Mouse (Mus musculus) lung, postnatal 0 days (tissue): ENCODE data around the gene Oard1. TPM values are rescaled to one million over a fixed set of nuclear protein-coding genes. Genes with fewer than 3 reads are reported as not detected.

ENCODE experiments used
- ATAC-seq: fragments of 200-750 bp; cut with Nextera tagmentation; 2 replicates; pipeline ENCODE4 v1.8.0; 2017; ENCODE audit warnings: moderate library complexity
- DNase-seq: peaks from one replicate; pipeline ENCODE4 v3.0.0-alpha.2; 2016; ENCODE audit warnings: low spot score
- H3K27ac ChIP-seq: fragments of 300-500 bp; sonication (generic); 2 replicates; pipeline ENCODE4 v1.5.1; 2014; ENCODE audit warnings: antibody characterized with exemption, mild to moderate bottlenecking, low read length, mixed read lengths
- H3K27me3 ChIP-seq: fragments of 300-500 bp; sonication (generic); replicated peaks from 2 replicates; pipeline ENCODE4 v1.6.1; 2014; ENCODE audit warnings: low read length, mixed read lengths; ENCODE audit not compliant: insufficient read depth
- H3K36me3 ChIP-seq: fragments of 300-500 bp; sonication (generic); 2 replicates; pipeline ENCODE4 v1.6.1; 2014; ENCODE audit warnings: low read length, mixed read lengths; ENCODE audit not compliant: insufficient read depth
- H3K4me1 ChIP-seq: fragments of 300-500 bp; sonication (generic); 2 replicates; pipeline ENCODE4 v1.6.1; 2014; ENCODE audit warnings: antibody characterized with exemption, low read depth, low read length, mixed read lengths; ENCODE audit not compliant: insufficient read depth
- H3K4me2 ChIP-seq: fragments of 300-500 bp; sonication (generic); replicated peaks from 2 replicates; pipeline ENCODE4 v1.6.1; 2014; ENCODE audit warnings: low read depth, mild to moderate bottlenecking, low read length, moderate library complexity, mixed read lengths
- H3K4me3 ChIP-seq: fragments of 300-500 bp; sonication (generic); 2 replicates; pipeline ENCODE4 v1.5.1; 2014; ENCODE audit warnings: low read depth, low read length
- H3K9ac ChIP-seq: fragments of 300-500 bp; sonication (generic); replicated peaks from 2 replicates; pipeline ENCODE4 v1.6.1; 2014; ENCODE audit warnings: low read depth, mild to moderate bottlenecking
- H3K9me3 ChIP-seq: fragments of 300-500 bp; sonication (generic); 2 replicates; pipeline ENCODE4 v1.6.1; 2016; ENCODE audit warnings: low read length, mixed read lengths
- CTCF ChIP-seq: IDR thresholded peaks from 2 replicates; pipeline ENCODE4 v1.5.1; 2016; ENCODE audit warnings: antibody characterized with exemption, mild to moderate bottlenecking
- EP300 ChIP-seq: IDR thresholded peaks from 2 replicates; pipeline ENCODE4 v1.6.1; 2016; ENCODE audit warnings: antibody characterized with exemption, mild to moderate bottlenecking, control low read depth
- WGBS: fragments of 180-500 bp; shearing (Covaris S2); extraction: QIAGEN DNeasy Blood & Tissue Kit; methylation state at CpG from one replicate; pipeline ENCODE4 v1.1.7; 2014; 5-methylcytosine and 5-hydroxymethylcytosine counted together
- polyA plus RNA-seq: library from polyadenylated mRNA; unstranded; fragments of >200 nt; fragmentation: Nextera tagmentation; extraction: Ambion mirVana; gene quantifications from 2 replicates; pipeline ENCODE4 v1.2.1, GENCODE M21; 2015

The Oard1 gene
- polyA plus RNA-seq, 1 experiment from 2014 or later: 43.9 TPM

DNA sequence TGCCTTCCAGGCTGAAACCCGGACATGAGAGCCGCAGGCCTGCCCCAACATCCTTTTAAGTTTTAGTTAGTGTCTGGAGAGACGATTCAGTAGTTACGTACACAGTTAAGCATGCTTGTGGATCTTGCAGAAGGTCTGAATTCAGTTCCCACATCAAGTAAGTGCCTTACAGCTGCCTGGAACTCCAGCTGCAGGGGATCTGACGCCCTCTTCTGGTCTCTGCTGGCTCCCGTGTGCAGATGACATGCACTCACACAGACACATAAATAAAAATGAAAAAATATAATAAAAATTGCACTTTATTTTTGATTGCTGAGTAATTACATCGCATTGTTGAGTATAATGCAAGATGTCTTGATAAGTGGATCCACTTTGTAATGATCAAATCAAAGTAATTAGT is 43.7 kb downstream of the Oard1 start:
- no peak for DNase-seq
- Histone ChIP-seq H3K4me2 (no peak overlapping the region), H3K9ac (no peak overlapping the region), H3K9me3 (no peaks in the 10 kb centered on the region), H3K4me1 (no peaks in the 10 kb centered on the region), H3K27ac (no peak overlapping the region), H3K4me3 (no peak overlapping the region), H3K27me3 (no peaks in the 10 kb centered on the region), H3K36me3 (no peaks in the 10 kb centered on the region)
- no peak for ATAC-seq
- WGBS: 71% methylated on average over 7 of the region's 7 CpGs
- TF ChIP-seq CTCF: peak; percentile 46
- no peak for TF ChIP-seq EP300

DNA sequence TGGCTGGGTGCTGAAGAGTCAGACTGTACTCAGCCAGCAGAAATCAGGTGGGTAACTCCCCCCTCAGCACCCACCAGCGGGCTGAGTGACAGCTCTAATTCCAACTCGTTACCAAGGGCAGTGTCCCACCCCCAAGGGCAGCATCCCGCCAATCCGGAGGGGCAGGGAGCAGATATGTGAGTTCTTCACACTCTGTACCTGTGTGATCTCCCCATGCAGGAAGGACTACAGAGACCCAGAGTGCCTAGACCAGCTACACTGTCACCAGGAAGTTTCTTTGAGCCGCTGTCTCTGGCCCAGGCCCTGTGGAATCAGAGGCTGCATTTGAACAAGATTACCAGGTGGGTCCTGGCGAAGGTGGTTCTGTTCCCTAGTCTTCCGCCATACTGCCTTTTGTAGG is 44.4 kb downstream of the Oard1 start:
- ATAC-seq (no peak), DNase-seq (no peak)
- H3K9me3 ChIP-seq: no peaks in the 10 kb centered on the region
- TF ChIP-seq EP300 (no peak), CTCF (no peak)
- H3K4me2 ChIP-seq: 0 out of 2 replicates have a peak overlapping the region, but pooled peaks have one; percentile 19
- H3K36me3 ChIP-seq: no peaks in the 10 kb centered on the region
- H3K9ac ChIP-seq: no peak overlapping the region
- WGBS: 44% methylated on average over 7 of the region's 7 CpGs
- H3K4me1 ChIP-seq: no peaks in the 10 kb centered on the region
- no peaks in the 10 kb centered on the region for H3K27me3 ChIP-seq
- no peak overlapping the region for H3K4me3 ChIP-seq
- H3K27ac ChIP-seq: no peak overlapping the region

DNA sequence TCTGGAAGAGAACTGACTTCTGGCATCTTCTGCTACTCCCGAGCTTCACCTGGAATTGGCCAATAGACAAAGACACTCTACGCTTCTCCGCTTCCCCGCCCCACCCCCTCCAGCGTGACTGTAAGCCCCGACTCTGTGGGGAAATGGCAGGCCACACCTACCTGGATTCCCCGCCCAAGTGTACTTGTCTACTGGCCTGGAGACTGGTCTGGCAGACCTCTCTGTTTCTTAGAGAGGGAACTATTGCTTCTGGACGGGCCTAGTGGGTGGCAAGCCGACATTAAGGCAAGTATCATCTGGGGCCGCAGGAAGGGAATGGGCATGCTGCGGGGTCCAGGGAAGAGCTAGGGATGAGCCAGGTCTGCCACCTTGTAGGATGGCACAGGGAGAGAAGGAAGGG is 44.9 kb downstream of the Oard1 start, which contains the start of gene Unc5cl:
TSS of gene Unc5cl (plus strand) at position 214 of the 400 bp plus-strand sequence.
- Histone ChIP-seq H3K4me1 (no peaks in the 10 kb centered on the region), H3K9ac (no peak within 1 kb of the TSS), H3K4me3 (no peak within 1 kb of the TSS), H3K27me3 (no peaks in the 10 kb centered on the region), H3K4me2 (0 out of 2 replicates have a peak within 1 kb of the TSS, but pooled peaks have one; percentile 19), H3K36me3 (no peaks in the 10 kb centered on the region), H3K9me3 (no peaks in the 10 kb centered on the region), H3K27ac (no peak within 1 kb of the TSS)
- TF ChIP-seq CTCF: no peak
- ATAC-seq (peak; percentile 65), DNase-seq (peak; percentile 31)
- 46% methylated on average over 11 of the region's 11 CpGs for WGBS

DNA sequence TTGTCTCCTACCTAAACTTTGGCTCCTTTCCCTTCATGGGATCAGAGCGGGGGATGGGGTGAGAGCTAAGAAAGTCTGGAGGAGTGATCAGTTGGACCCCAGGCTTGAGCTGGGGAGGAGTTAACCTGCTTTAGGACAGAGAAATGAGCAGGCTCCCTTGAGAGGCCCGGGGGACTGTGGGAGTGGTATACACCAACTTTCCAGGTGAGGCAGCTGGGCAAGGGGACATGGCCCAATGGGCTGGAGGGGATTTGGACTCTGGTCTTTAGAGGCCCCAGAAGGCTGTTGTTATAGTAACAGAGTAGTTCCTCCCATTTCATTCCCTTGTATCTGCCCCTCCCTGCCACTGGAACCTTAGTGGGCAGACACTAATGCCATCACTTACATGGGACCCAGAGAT is 46.1 kb downstream of the Oard1 start:
- TF ChIP-seq CTCF (no peak), EP300 (no peak)
- no peaks in the 10 kb centered on the region for H3K27me3 ChIP-seq
- no peak for DNase-seq
- H3K9me3 ChIP-seq: no peaks in the 10 kb centered on the region
- no peak overlapping the region for H3K4me2 ChIP-seq
- 86% methylated on average over 2 of the region's 2 CpGs for WGBS
- no peak for ATAC-seq
- H3K4me1 ChIP-seq: no peaks in the 10 kb centered on the region
- H3K4me3 ChIP-seq: no peak overlapping the region
- H3K9ac ChIP-seq: no peak overlapping the region
- no peak overlapping the region for H3K27ac ChIP-seq
- no peaks in the 10 kb centered on the region for H3K36me3 ChIP-seq

- WGBS: 51% methylated on average over 13 of the region's 13 CpGs
- no peak for DNase-seq
- no peak for ATAC-seq
- Histone ChIP-seq H3K4me2 (no peak overlapping the region), H3K27ac (no peak overlapping the region), H3K27me3 (no peaks in the 10 kb centered on the region), H3K9ac (no peak overlapping the region), H3K9me3 (no peaks in the 10 kb centered on the region), H3K36me3 (no peaks in the 10 kb centered on the region), H3K4me1 (no peaks in the 10 kb centered on the region), H3K4me3 (no peak overlapping the region)
- TF ChIP-seq EP300 (no peak), CTCF (no peak)
Observed at GRCm38 (mm10) chr17:48457971-48458653, 48.3 kb downstream of the Oard1 start.

GRCm38 (mm10) chr17:48462096-48462495 is 52.3 kb downstream of the Oard1 start:
- Histone ChIP-seq H3K27me3 (no peaks in the 10 kb centered on the region), H3K4me3 (no peak overlapping the region), H3K9me3 (no peaks in the 10 kb centered on the region), H3K36me3 (no peaks in the 10 kb centered on the region), H3K4me1 (no peaks in the 10 kb centered on the region), H3K9ac (no peak overlapping the region), H3K4me2 (no peak overlapping the region), H3K27ac (no peak overlapping the region)
- ATAC-seq (no peak), DNase-seq (no peak)
- TF ChIP-seq CTCF: no peak
- 94% methylated on average over 13 of the region's 13 CpGs for WGBS
